Mouse (Mus musculus): ENCODE measurements around the gene Phf20. TPM values are rescaled to one million over a fixed set of nuclear protein-coding genes. Genes with fewer than 3 reads are reported as not detected.

The Phf20 gene
- polyA plus RNA-seq, 1 experiment from 2014 or later, result 148 TPM

GRCm38 (mm10) chr2:156285161-156285560, 88.9 kb downstream of the Phf20 start:
- Histone ChIP-seq H3K27ac (ENCODE audit: low read length) (no peak overlapping the region), H3K27me3 (replicated peaks; ENCODE audit: control insufficient read depth, insufficient read depth, low read length) (no peaks in the 10 kb centered on the region), H3K4me1 (replicated peaks; ENCODE audit: control insufficient read depth, insufficient read depth, low read length) (no peaks in the 10 kb centered on the region), H3K9ac (replicated peaks; ENCODE audit: low read depth, low read length) (no peak overlapping the region), H3K4me2 (ENCODE audit: low read length) (no peak overlapping the region), H3K36me3 (ENCODE audit: control insufficient read depth, insufficient read depth) (0 out of 2 replicates have a peak, but pooled peaks cover 3% of the 10 kb centered on the region), H3K4me3 (replicated peaks; ENCODE audit: low read length) (no peak overlapping the region), H3K9me3 (ENCODE audit: control insufficient read depth, low read length) (no peaks in the 10 kb centered on the region)
- WGBS, result 76% methylated on average over 2 of the region's 2 CpGs
- no peak for ATAC-seq

DNA sequence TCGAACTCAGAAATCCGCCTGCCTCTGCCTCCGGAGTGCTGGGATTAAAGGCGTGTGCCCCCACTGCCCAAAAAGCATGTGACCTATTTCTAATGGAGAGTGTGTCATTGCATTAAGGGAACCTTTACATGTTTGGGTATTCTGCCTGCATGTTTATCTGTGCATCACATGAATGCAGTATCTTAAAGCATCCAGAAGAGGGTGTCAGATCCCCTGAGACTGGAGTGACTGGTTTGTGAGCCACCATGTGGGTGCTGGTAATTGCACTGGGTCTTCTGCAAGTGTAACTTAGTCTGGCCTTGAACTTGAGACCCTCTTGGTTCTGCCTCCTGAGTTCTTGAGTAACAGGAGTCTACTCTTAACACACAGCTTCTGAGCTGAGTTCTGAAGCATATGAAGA, 90.5 kb downstream of the Phf20 start:
- Histone ChIP-seq H3K4me3 (replicated peaks; ENCODE audit: low read length) (no peak overlapping the region), H3K4me2 (ENCODE audit: low read length) (no peak overlapping the region), H3K9ac (replicated peaks; ENCODE audit: low read depth, low read length) (no peak overlapping the region), H3K4me1 (replicated peaks; ENCODE audit: control insufficient read depth, insufficient read depth, low read length) (no peaks in the 10 kb centered on the region), H3K27me3 (replicated peaks; ENCODE audit: control insufficient read depth, insufficient read depth, low read length) (no peaks in the 10 kb centered on the region), H3K9me3 (ENCODE audit: control insufficient read depth, low read length) (no peaks in the 10 kb centered on the region), H3K27ac (ENCODE audit: low read length) (no peak overlapping the region), H3K36me3 (ENCODE audit: control insufficient read depth, insufficient read depth) (0 out of 2 replicates have a peak, but pooled peaks cover 10% of the 10 kb centered on the region)
- ATAC-seq, result no peak
- WGBS, result 97% methylated on average over 4 of the region's 4 CpGs

DNA sequence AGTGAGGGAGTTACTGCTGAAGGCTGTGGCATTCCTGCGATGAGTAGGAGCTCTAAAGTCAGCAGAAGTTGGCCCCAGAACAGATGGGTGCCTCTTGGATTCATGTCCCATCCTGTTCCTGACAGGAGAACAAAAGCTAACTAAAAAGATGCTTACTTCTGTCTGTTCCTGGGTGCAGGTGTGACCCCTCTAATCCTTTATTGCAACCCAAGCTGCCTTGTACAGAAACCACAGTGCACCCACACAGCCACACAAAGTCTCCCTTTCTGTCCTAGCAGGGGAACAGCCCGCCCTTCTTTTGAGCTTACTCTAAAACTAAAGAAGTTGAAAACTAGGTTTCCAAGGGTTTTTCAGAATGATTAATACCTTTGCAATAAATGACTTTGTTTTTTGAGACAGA, 92.0 kb downstream of the Phf20 start:
- H3K27me3 ChIP-seq (replicated peaks; ENCODE audit: control insufficient read depth, insufficient read depth, low read length), result no peaks in the 10 kb centered on the region
- H3K9me3 ChIP-seq (ENCODE audit: control insufficient read depth, low read length), result no peaks in the 10 kb centered on the region
- no peaks in the 10 kb centered on the region for H3K4me1 ChIP-seq (replicated peaks; ENCODE audit: control insufficient read depth, insufficient read depth, low read length)
- H3K4me3 ChIP-seq (replicated peaks; ENCODE audit: low read length), result no peak overlapping the region
- no peak overlapping the region for H3K27ac ChIP-seq (ENCODE audit: low read length)
- no peak for ATAC-seq
- WGBS, result 93% methylated on average over 2 of the region's 2 CpGs
- no peak overlapping the region for H3K4me2 ChIP-seq (ENCODE audit: low read length)
- H3K9ac ChIP-seq (replicated peaks; ENCODE audit: low read depth, low read length), result no peak overlapping the region
- peaks cover 10% of the 10 kb centered on the region; the same call in 1 of the 2 replicates for H3K36me3 ChIP-seq (ENCODE audit: control insufficient read depth, insufficient read depth)

DNA sequence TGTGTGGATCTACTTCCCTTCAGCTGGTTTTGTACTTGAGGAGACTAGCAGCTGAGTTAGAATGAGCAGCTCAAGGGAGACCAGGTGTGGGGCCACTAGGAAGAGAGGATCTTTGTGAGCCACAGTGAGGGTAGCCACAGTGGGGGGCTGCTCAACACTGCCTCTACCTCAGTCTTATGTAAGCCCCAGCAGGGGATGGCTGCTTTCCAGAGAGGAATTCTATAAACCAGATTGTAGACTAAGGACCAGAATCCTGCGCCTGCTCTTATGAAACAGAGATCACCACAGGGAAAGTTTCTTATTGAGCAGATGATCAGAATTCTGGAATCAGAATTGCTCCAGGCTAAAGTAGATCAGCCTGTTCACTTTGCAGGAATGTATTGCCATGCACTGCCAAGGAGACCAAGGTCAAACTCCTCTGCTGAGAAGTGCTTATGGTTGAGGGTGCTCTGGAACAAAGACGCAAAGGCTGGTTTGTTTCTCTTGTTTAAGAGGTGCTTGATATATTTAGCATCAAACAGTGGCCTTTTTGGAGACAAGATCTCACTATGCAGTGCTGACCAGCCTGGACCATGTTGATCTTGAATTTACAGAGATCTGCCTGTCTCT, 93.4 kb downstream of the Phf20 start:
- no peak for ATAC-seq

GRCm38 (mm10) chr2:156291998-156292397, 95.7 kb downstream of the Phf20 start:
- H3K9me3 ChIP-seq (ENCODE audit: control insufficient read depth, low read length), result no peaks in the 10 kb centered on the region
- no peak overlapping the region for H3K4me2 ChIP-seq (ENCODE audit: low read length)
- peaks cover 26% of the 10 kb centered on the region for H3K36me3 ChIP-seq (ENCODE audit: control insufficient read depth, insufficient read depth)
- H3K9ac ChIP-seq (replicated peaks; ENCODE audit: low read depth, low read length), result no peak overlapping the region
- H3K27ac ChIP-seq (ENCODE audit: low read length), result no peak overlapping the region
- H3K4me1 ChIP-seq (replicated peaks; ENCODE audit: control insufficient read depth, insufficient read depth, low read length), result no peaks in the 10 kb centered on the region
- 94% methylated on average over 1 of the region's 1 CpGs for WGBS
- no peaks in the 10 kb centered on the region for H3K27me3 ChIP-seq (replicated peaks; ENCODE audit: control insufficient read depth, insufficient read depth, low read length)
- no peak overlapping the region for H3K4me3 ChIP-seq (replicated peaks; ENCODE audit: low read length)
- no peak for ATAC-seq

More for the DNA sequence above, 93.4 kb downstream of the Phf20 start:
- Histone ChIP-seq H3K27me3 (replicated peaks; ENCODE audit: control insufficient read depth, insufficient read depth, low read length) (no peaks in the 10 kb centered on the region), H3K4me3 (replicated peaks; ENCODE audit: low read length) (no peak overlapping the region), H3K4me1 (replicated peaks; ENCODE audit: control insufficient read depth, insufficient read depth, low read length) (no peaks in the 10 kb centered on the region), H3K36me3 (ENCODE audit: control insufficient read depth, insufficient read depth) (peaks cover 18% of the 10 kb centered on the region), H3K27ac (ENCODE audit: low read length) (no peak overlapping the region), H3K9ac (replicated peaks; ENCODE audit: low read depth, low read length) (no peak overlapping the region), H3K4me2 (ENCODE audit: low read length) (no peak overlapping the region), H3K9me3 (ENCODE audit: control insufficient read depth, low read length) (no peaks in the 10 kb centered on the region)
- 76% methylated on average over 2 of the region's 2 CpGs for WGBS

DNA sequence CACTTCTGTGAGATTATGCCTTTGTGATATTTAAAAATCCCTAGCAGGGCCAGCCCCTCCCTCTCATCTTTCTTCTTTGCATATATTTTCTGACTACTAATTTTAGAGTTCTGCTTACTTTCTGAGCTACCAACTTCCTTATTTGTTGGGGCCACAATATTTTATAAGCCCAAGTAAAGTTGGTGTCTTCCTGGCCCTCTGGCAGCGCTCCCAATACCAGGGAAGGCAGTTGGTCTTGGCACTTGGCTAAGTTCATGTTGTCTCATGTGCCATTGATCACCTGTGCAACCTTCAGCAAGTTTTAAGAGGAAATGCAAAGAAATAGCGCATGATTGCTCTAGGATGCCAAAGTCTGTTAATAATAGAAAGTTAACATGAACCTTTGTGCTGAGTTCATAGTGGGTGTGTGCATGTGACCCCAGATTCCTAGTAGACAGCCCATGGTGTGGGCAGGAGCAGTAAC, 99.4 kb downstream of the Phf20 start:
- no peaks in the 10 kb centered on the region for H3K27me3 ChIP-seq (replicated peaks; ENCODE audit: control insufficient read depth, insufficient read depth, low read length)
- H3K4me3 ChIP-seq (replicated peaks; ENCODE audit: low read length), result no peak overlapping the region
- H3K36me3 ChIP-seq (ENCODE audit: control insufficient read depth, insufficient read depth), result peaks cover 29% of the 10 kb centered on the region
- H3K9ac ChIP-seq (replicated peaks; ENCODE audit: low read depth, low read length), result no peak overlapping the region
- no peak overlapping the region for H3K4me2 ChIP-seq (ENCODE audit: low read length)
- no peak for ATAC-seq
- H3K9me3 ChIP-seq (ENCODE audit: control insufficient read depth, low read length), result no peaks in the 10 kb centered on the region
- no peaks in the 10 kb centered on the region for H3K4me1 ChIP-seq (replicated peaks; ENCODE audit: control insufficient read depth, insufficient read depth, low read length)
- H3K27ac ChIP-seq (ENCODE audit: low read length), result no peak overlapping the region
- 98% methylated on average over 2 of the region's 2 CpGs for WGBS

- H3K36me3 ChIP-seq (ENCODE audit: control insufficient read depth, insufficient read depth), result peaks cover 26% of the 10 kb centered on the region
- no peaks in the 10 kb centered on the region for H3K27me3 ChIP-seq (replicated peaks; ENCODE audit: control insufficient read depth, insufficient read depth, low read length)
- no peak for ATAC-seq
- no peak overlapping the region for H3K9ac ChIP-seq (replicated peaks; ENCODE audit: low read depth, low read length)
- no peaks in the 10 kb centered on the region for H3K4me1 ChIP-seq (replicated peaks; ENCODE audit: control insufficient read depth, insufficient read depth, low read length)
- no peak overlapping the region for H3K4me2 ChIP-seq (ENCODE audit: low read length)
- H3K27ac ChIP-seq (ENCODE audit: low read length), result no peak overlapping the region
- H3K4me3 ChIP-seq (replicated peaks; ENCODE audit: low read length), result no peak overlapping the region
- no peaks in the 10 kb centered on the region for H3K9me3 ChIP-seq (ENCODE audit: control insufficient read depth, low read length)
- WGBS, result 98% methylated on average over 3 of the region's 3 CpGs
Measured at GRCm38 (mm10) chr2:156296190-156296589, 99.9 kb downstream of the Phf20 start.

DNA sequence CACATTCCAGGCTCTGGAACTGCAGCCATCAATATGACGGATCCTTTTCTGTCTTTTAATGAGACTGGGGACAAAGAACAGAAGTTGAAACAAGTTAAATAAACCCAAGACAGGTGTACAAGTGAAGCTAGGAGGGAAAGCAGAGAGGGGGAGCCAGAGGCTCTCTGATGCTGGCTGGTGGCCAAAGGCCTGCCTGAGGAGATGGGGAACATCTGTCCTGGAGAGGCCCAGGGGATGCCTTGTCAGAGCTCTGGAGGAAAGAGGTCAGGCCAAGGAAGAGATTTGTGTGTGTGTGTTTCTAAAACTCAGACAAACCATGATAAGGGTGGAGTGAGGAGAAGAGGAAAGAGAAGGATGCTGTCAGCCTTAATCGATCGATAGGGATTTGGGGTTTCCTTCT, 101.4 kb downstream of the Phf20 start:
- no peak for ATAC-seq
- H3K27ac ChIP-seq (ENCODE audit: low read length), result no peak overlapping the region
- no peaks in the 10 kb centered on the region for H3K9me3 ChIP-seq (ENCODE audit: control insufficient read depth, low read length)
- no peak overlapping the region for H3K4me3 ChIP-seq (replicated peaks; ENCODE audit: low read length)
- WGBS, result 94% methylated on average over 3 of the region's 3 CpGs
- H3K4me1 ChIP-seq (replicated peaks; ENCODE audit: control insufficient read depth, insufficient read depth, low read length), result no peaks in the 10 kb centered on the region
- no peak overlapping the region for H3K9ac ChIP-seq (replicated peaks; ENCODE audit: low read depth, low read length)
- H3K36me3 ChIP-seq (ENCODE audit: control insufficient read depth, insufficient read depth), result peaks cover 25% of the 10 kb centered on the region
- no peak overlapping the region for H3K4me2 ChIP-seq (ENCODE audit: low read length)
- no peaks in the 10 kb centered on the region for H3K27me3 ChIP-seq (replicated peaks; ENCODE audit: control insufficient read depth, insufficient read depth, low read length)

- 85% methylated on average over 7 of the region's 7 CpGs for WGBS
- Histone ChIP-seq H3K4me3 (replicated peaks; ENCODE audit: low read length) (no peak overlapping the region), H3K27ac (ENCODE audit: low read length) (no peak overlapping the region), H3K36me3 (ENCODE audit: control insufficient read depth, insufficient read depth) (peaks cover 24% of the 10 kb centered on the region), H3K4me1 (replicated peaks; ENCODE audit: control insufficient read depth, insufficient read depth, low read length) (no peaks in the 10 kb centered on the region), H3K27me3 (replicated peaks; ENCODE audit: control insufficient read depth, insufficient read depth, low read length) (no peaks in the 10 kb centered on the region), H3K4me2 (ENCODE audit: low read length) (no peak overlapping the region), H3K9me3 (ENCODE audit: control insufficient read depth, low read length) (no peaks in the 10 kb centered on the region), H3K9ac (replicated peaks; ENCODE audit: low read depth, low read length) (no peak overlapping the region)
- ATAC-seq, result no peak
Measured at GRCm38 (mm10) chr2:156298458-156298857, 102.2 kb downstream of the Phf20 start.

DNA sequence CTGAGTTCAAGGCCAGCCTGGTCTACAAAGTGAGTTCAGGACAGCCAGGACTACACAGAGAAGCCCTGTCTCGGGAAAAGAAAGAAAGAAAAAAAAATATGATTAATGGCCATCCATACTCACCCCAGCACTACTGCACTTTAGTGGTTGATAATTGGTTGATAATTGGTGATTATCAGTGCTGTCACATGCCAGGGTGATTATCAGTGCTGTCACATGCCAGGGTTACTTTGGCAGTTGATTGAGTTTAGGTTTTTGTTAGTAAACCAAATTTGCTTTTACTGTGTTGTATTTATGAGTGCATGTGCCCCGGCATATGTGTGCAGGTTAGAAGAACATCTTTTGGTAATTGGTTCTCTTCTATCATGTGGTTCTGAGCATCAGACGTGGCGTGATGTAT, 105.8 kb downstream of the Phf20 start:
- WGBS, result 87% methylated on average over 4 of the region's 4 CpGs
- H3K9ac ChIP-seq (replicated peaks; ENCODE audit: low read depth, low read length), result no peak overlapping the region
- no peaks in the 10 kb centered on the region for H3K4me1 ChIP-seq (replicated peaks; ENCODE audit: control insufficient read depth, insufficient read depth, low read length)
- no peaks in the 10 kb centered on the region for H3K9me3 ChIP-seq (ENCODE audit: control insufficient read depth, low read length)
- no peak for ATAC-seq
- H3K27me3 ChIP-seq (replicated peaks; ENCODE audit: control insufficient read depth, insufficient read depth, low read length), result no peaks in the 10 kb centered on the region
- no peak overlapping the region for H3K4me2 ChIP-seq (ENCODE audit: low read length)
- H3K4me3 ChIP-seq (replicated peaks; ENCODE audit: low read length), result no peak overlapping the region
- H3K27ac ChIP-seq (ENCODE audit: low read length), result no peak overlapping the region
- H3K36me3 ChIP-seq (ENCODE audit: control insufficient read depth, insufficient read depth), result peaks cover 11% of the 10 kb centered on the region
